Mouse (Mus musculus): ENCODE data around the gene Tmem211. TPM values are rescaled to one million over a fixed set of nuclear protein-coding genes. Genes with fewer than 3 reads are reported as not detected.

Tmem211 gene
- polyA plus RNA-seq, 1 experiment from 2014 or later: not detected

- Histone ChIP-seq H3K27ac (ENCODE audit: low read depth, low read length) (peak overlapping the region; percentile 96), H3K4me3 (ENCODE audit: low read depth, low read length) (peak overlapping the region; percentile 76), H3K9me3 (ENCODE audit: control insufficient read depth) (no peaks in the 10 kb centered on the region), H3K9ac (ENCODE audit: low read depth, low read length) (peak overlapping the region; percentile 74), H3K4me2 (replicated peaks; ENCODE audit: low read depth) (peak overlapping the region; percentile 96), H3K27me3 (replicated peaks; ENCODE audit: control insufficient read depth, insufficient read depth, low read length) (no peaks in the 10 kb centered on the region), H3K36me3 (ENCODE audit: control insufficient read depth, insufficient read depth) (no peaks in the 10 kb centered on the region), H3K4me1 (replicated peaks; ENCODE audit: control insufficient read depth, insufficient read depth, low read length) (0 out of 2 replicates have a peak, but pooled peaks cover 8% of the 10 kb centered on the region)
- ATAC-seq: peak; percentile 62
- 2% methylated on average over 58 of the region's 64 CpGs for WGBS
- peak; percentile 27 for TF ChIP-seq CTCF (IDR thresholded peaks at IDR 0.05; ENCODE audit: low read depth)
Observed at GRCm38 (mm10) chr5:113220383-113221146, 6.1 kb upstream of the Tmem211 start.

DNA sequence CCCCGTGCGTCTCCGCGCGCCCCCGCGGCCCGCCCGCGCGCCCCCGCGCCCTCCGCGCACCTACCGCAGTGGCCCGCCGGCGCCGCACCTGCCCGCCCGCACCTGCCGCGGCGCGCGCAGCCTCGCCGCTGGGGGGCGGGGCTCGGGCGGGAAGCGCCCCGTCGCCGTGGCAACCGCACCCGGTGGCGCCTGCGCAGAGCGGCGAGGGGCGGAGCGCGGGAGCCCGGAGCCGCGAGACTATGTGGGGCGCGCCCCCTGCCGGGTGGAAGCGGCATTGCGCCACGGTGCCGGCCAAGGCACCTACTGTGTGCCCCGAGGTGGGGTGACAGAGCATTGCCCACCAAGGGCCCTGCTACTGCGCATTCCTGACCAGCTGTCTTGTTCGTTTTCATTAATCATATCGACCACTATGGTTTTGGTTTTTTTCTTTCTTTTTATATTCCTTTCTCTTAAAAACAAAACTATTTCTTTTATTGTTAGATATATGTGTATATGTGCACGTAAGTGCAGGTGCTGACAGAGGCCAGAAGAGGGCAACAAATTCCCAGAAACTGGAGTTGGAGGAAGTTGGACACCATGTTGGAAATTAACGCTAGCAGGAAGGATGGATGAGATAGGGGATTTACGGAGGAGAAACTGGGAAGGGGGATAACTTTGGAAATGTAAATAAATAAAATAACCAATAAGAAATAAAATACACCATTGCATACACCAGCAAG lies 5.4 kb upstream of the Tmem211 start, which contains the start of gene 2900026A02Rik:
Gene 2900026A02Rik, minus strand, starts transcription at position 90 of the 719 bp plus-strand sequence.
- TF ChIP-seq CTCF (IDR thresholded peaks at IDR 0.05; ENCODE audit: low read depth): peak; percentile 85
- H3K27ac ChIP-seq (ENCODE audit: low read depth, low read length): peak within 1 kb of the TSS; percentile 96
- H3K9me3 ChIP-seq (ENCODE audit: control insufficient read depth): no peaks in the 10 kb centered on the region
- 10% methylated on average over 46 of the region's 62 CpGs for WGBS
- peak within 1 kb of the TSS; percentile 74 for H3K9ac ChIP-seq (ENCODE audit: low read depth, low read length)
- ATAC-seq: peak; percentile 39
- no peaks in the 10 kb centered on the region for H3K27me3 ChIP-seq (replicated peaks; ENCODE audit: control insufficient read depth, insufficient read depth, low read length)
- H3K4me2 ChIP-seq (replicated peaks; ENCODE audit: low read depth): peak within 1 kb of the TSS; percentile 96
- H3K4me3 ChIP-seq (ENCODE audit: low read depth, low read length): peak within 1 kb of the TSS; percentile 76
- peaks cover 2% of the 10 kb centered on the region; the same call in 1 of the 2 replicates for H3K4me1 ChIP-seq (replicated peaks; ENCODE audit: control insufficient read depth, insufficient read depth, low read length)
- no peaks in the 10 kb centered on the region for H3K36me3 ChIP-seq (ENCODE audit: control insufficient read depth, insufficient read depth)

GRCm38 (mm10) chr5:113223888-113224287 lies 2.8 kb upstream of the Tmem211 start:
- H3K9ac ChIP-seq (ENCODE audit: low read depth, low read length): no peak overlapping the region
- 0 out of 2 replicates have a peak overlapping the region, but pooled peaks have one; percentile 7 for H3K27ac ChIP-seq (ENCODE audit: low read depth, low read length)
- H3K27me3 ChIP-seq (replicated peaks; ENCODE audit: control insufficient read depth, insufficient read depth, low read length): no peaks in the 10 kb centered on the region
- no peaks in the 10 kb centered on the region; the same call in 1 of the 2 replicates for H3K4me1 ChIP-seq (replicated peaks; ENCODE audit: control insufficient read depth, insufficient read depth, low read length)
- H3K36me3 ChIP-seq (ENCODE audit: control insufficient read depth, insufficient read depth): no peaks in the 10 kb centered on the region
- TF ChIP-seq CTCF (IDR thresholded peaks at IDR 0.05; ENCODE audit: low read depth): no peak
- no peak for ATAC-seq
- H3K4me3 ChIP-seq (ENCODE audit: low read depth, low read length): no peak overlapping the region
- H3K4me2 ChIP-seq (replicated peaks; ENCODE audit: low read depth): no peak overlapping the region
- 30% methylated on average over 4 of the region's 4 CpGs for WGBS
- no peaks in the 10 kb centered on the region for H3K9me3 ChIP-seq (ENCODE audit: control insufficient read depth)

DNA sequence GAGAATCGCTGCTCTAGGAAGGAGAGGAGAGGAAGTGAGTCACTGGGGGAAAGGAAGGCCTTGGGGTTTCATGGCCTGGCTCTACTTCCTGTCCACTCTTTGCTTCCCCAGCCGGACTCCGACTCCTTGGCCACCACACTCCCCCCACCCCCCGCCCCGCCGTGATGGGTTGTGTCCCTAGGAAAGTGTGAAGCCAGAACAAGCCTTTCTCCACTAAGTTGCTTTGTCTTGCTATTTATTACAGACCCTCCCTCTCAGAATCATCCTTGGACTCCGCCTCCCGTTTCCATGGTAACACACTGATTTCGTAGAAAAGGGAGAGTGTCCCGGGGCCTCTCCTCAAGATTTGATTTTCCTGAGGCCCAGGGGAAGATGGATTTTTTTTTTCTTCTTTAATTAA lies 1.4 kb upstream of the Tmem211 start:
- Histone ChIP-seq H3K27ac (ENCODE audit: low read depth, low read length) (no peak overlapping the region), H3K27me3 (replicated peaks; ENCODE audit: control insufficient read depth, insufficient read depth, low read length) (no peaks in the 10 kb centered on the region), H3K4me2 (replicated peaks; ENCODE audit: low read depth) (no peak overlapping the region), H3K4me1 (replicated peaks; ENCODE audit: control insufficient read depth, insufficient read depth, low read length) (no peaks in the 10 kb centered on the region; the same call in 1 of the 2 replicates), H3K9me3 (ENCODE audit: control insufficient read depth) (no peaks in the 10 kb centered on the region), H3K4me3 (ENCODE audit: low read depth, low read length) (no peak overlapping the region), H3K9ac (ENCODE audit: low read depth, low read length) (no peak overlapping the region), H3K36me3 (ENCODE audit: control insufficient read depth, insufficient read depth) (no peaks in the 10 kb centered on the region)
- 32% methylated on average over 10 of the region's 10 CpGs for WGBS
- no peak for ATAC-seq
- no peak for TF ChIP-seq CTCF (IDR thresholded peaks at IDR 0.05; ENCODE audit: low read depth)

DNA sequence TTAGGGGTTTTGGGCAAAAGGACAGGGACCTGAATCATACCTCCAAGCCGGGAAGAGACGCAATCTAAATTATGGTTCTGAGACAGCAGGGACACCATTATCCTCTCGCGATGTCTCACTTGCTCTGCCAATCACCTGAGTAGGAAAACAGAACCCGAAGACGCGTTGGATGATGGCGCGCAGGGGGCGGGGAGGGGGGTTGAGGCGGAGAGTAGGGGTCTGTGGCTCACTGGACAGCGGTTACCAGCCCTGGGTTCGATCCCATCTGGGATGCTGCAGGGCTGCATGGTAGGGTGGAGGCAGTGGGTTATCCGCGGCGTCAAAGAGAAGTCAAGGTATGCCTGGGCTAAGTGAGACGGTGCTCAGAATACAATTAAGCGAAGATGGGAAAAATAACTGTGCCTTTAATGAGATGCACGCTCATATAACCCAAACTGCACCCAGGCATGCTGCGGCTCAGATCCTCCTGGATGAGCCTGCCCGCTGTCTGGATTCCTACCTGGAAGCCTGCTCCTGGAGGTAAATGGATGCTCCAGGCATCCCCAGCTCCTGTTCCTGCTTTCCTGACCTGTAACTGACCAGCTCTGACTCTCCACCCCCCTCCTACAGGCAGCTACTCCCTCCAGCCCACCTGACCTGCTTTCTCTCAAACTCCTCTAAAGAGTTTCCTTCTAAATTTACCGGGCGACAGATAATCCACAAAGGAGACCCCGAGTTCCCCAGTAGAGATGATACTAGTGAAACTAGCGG lies 848 bp upstream of the Tmem211 start:
- no peaks in the 10 kb centered on the region for H3K9me3 ChIP-seq (ENCODE audit: control insufficient read depth)
- no peaks in the 10 kb centered on the region for H3K36me3 ChIP-seq (ENCODE audit: control insufficient read depth, insufficient read depth)
- no peaks in the 10 kb centered on the region for H3K27me3 ChIP-seq (replicated peaks; ENCODE audit: control insufficient read depth, insufficient read depth, low read length)
- peak overlapping the region; percentile 57 for H3K4me2 ChIP-seq (replicated peaks; ENCODE audit: low read depth)
- no peaks in the 10 kb centered on the region; the same call in 1 of the 2 replicates for H3K4me1 ChIP-seq (replicated peaks; ENCODE audit: control insufficient read depth, insufficient read depth, low read length)
- H3K9ac ChIP-seq (ENCODE audit: low read depth, low read length): peak overlapping the region; percentile 17; the same call in 1 of the 2 replicates
- WGBS: 32% methylated on average over 25 of the region's 25 CpGs
- H3K27ac ChIP-seq (ENCODE audit: low read depth, low read length): no peak overlapping the region
- no peak overlapping the region for H3K4me3 ChIP-seq (ENCODE audit: low read depth, low read length)
- no peak for ATAC-seq
- no peak for TF ChIP-seq CTCF (IDR thresholded peaks at IDR 0.05; ENCODE audit: low read depth)
